Mouse (Mus musculus): ENCODE measurements around the gene Ubxn1.

DNA sequence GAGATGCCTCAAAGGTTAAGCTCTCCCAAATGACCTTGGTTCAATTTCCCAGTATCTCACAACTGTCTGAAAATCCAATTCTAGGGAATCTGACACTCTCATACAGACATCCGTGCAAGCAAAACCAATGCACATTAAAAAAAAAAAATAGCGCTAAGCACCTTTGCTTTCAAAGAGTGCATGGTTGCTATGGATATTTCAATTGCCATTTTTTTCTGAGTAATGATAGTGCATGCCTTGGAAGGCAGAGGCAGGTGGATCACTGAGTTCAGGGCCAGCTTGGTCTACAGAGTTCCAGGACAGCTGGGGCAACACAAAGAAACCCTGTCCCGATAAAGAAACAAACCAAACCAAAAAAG is 9.7 kb downstream of the Ubxn1 start:
- TF ChIP-seq EP300 (IDR thresholded peaks at IDR 0.05; ENCODE audit: low read depth) (no peak), CTCF (IDR thresholded peaks at IDR 0.05; ENCODE audit: low read depth) (no peak)

Data from liver, postnatal 0 days (tissue).